Mouse (Mus musculus): ENCODE data around the gene Mum1.

- TF ChIP-seq CTCF (IDR thresholded peaks at IDR 0.05; ENCODE audit: low read depth, low read length) (peak; percentile 95), POLR2A (IDR thresholded peaks at IDR 0.05; ENCODE audit: extremely low read depth, insufficient read depth, low read length) (no peak)
These were observed 26.7 kb upstream of the Mum1 start for GRCm38 (mm10) chr10:80199440-80200008.
